ENCODE assay signal across 29 mouse cellular contexts in the genomic region with DNA sequence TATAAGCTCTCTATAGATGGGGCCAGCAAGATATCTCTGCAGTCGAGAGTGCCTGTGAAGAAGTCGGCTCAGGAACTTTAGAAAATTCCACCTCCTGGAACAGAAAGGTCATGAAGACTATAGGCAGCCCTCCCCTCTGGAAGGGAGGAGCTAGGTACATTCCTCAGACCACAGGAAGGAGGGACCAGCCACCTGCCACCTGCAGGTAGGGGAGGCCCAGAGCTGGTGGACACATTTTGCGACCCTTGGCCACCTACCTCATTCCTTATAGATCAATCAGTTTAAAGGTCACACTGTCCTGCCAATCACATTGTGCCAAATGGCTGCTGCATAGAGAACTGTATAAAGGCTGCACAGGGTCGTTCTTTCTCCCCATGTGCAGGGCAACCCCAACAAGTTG. TPM values are rescaled to one million over a fixed set of nuclear protein-coding genes. Genes with fewer than 3 reads are reported as not detected.
A peak's percentile ranks its signal among the peaks of the same experiment; 100 is the strongest.
DNase-seq lines count a peak whose midpoint lies in the region; ATAC-seq and TF ChIP-seq lines count a peak whose summit lies in the region.
"Had no signal": no experiment of that assay in that cellular context is flagged by ENCODE, and none has a peak within 500 bp of the region (broad histone marks: within the 10 kb centered on the region; RNA-seq: fewer than 3 reads in every experiment).

No protein-coding gene starts in this region.

- DNase-seq in heart, adult 11 months: peak; percentile 76
- DNase-seq in heart, postnatal 14 days: no peak
- DNase-seq in lung, adult 2 months: no peak
- DNase-seq in stomach, postnatal 0 days (ENCODE audit: low spot score): peak; percentile 35
- no peak for DNase-seq in spleen, adult 18-20 months
- DNase-seq in gastrocnemius, adult 2 months: no peak
- DNase-seq: cerebellum, adult 9-11 months; gastrocnemius, postnatal 36 days; heart, postnatal 10 days; kidney, postnatal 36 days; lung, postnatal 10 days; midbrain, embryonic 14.5 days had no signal

- no peak overlapping the region for H3K4me2 ChIP-seq in lung, embryonic 16.5 days (ENCODE audit: low read depth, low read length)
- H3K4me2 ChIP-seq in liver, embryonic 12.5 days: no peak overlapping the region
- no peak overlapping the region for H3K4me2 ChIP-seq in stomach, postnatal 0 days (replicated peaks; ENCODE audit: low read depth)
- H3K4me2 ChIP-seq: embryonic facial prominence, embryonic 12.5 days; heart, embryonic 11.5 days; hindbrain, embryonic 13.5 days had no signal

- no peak for TF ChIP-seq POLR2A in lung, adult 2 months (IDR thresholded peaks at IDR 0.05; ENCODE audit: borderline replicate concordance, extremely low read depth, low read depth, low read length)

- ATAC-seq in lung, embryonic 16.5 days (ENCODE audit: low read depth): peak; percentile 68
- ATAC-seq in liver, embryonic 12.5 days: peak; percentile 44; the same call in 1 of the 2 replicates
- peak; percentile 38; the same call in 1 of the 2 replicates for ATAC-seq in stomach, postnatal 0 days (ENCODE audit: low FRiP score, low TSS enrichment)
- ATAC-seq: CD4-positive, CD25-positive, alpha-beta regulatory T cell, adult 4 months; forebrain, embryonic 16.5 days; inflammation-experienced regulatory T-cells, adult 6 months had no signal

- H3K4me1 ChIP-seq in lung, embryonic 16.5 days (replicated peaks; ENCODE audit: control insufficient read depth, insufficient read depth, low read length): peaks cover 15% of the 10 kb centered on the region
- no peaks in the 10 kb centered on the region; the same call in 1 of the 2 replicates for H3K4me1 ChIP-seq in lung, adult 2 months (ENCODE audit: control insufficient read depth, insufficient read depth, low read length)
- H3K4me1 ChIP-seq in liver, embryonic 12.5 days: peaks cover 10% of the 10 kb centered on the region; the same call in 1 of the 2 replicates
- H3K4me1 ChIP-seq in stomach, postnatal 0 days (replicated peaks; ENCODE audit: control insufficient read depth, insufficient read depth): no peaks in the 10 kb centered on the region
- H3K4me1 ChIP-seq: embryonic facial prominence, embryonic 12.5 days; hindbrain, embryonic 13.5 days had no signal

- H3K4me3 ChIP-seq in lung, embryonic 16.5 days (ENCODE audit: low read length): no peak overlapping the region
- H3K4me3 ChIP-seq in lung, adult 2 months (replicated peaks; ENCODE audit: extremely low read depth, low read depth, low read length): no peak overlapping the region
- H3K4me3 ChIP-seq in liver, embryonic 12.5 days: no peak overlapping the region
- no peak overlapping the region for H3K4me3 ChIP-seq in stomach, postnatal 0 days (ENCODE audit: low read depth, low read length)
- no peak overlapping the region for H3K4me3 ChIP-seq in gastrocnemius, adult 2 months
- H3K4me3 ChIP-seq: embryonic facial prominence, embryonic 12.5 days; erythroblast, embryonic 14.5 days; hindbrain, embryonic 13.5 days; megakaryocyte, embryonic 14.5 days had no signal

- TF ChIP-seq CTCF in lung, adult 2 months (IDR thresholded peaks at IDR 0.05; ENCODE audit: insufficient read depth, low read length): no peak
- TF ChIP-seq CTCF in stomach, postnatal 0 days (IDR thresholded peaks at IDR 0.05; ENCODE audit: low read depth): 0 out of 2 replicates have a peak, but pooled peaks have one; percentile 13
- TF ChIP-seq CTCF in gastrocnemius, adult 2 months (IDR thresholded peaks at IDR 0.05): no peak

- no peaks in the 10 kb centered on the region for H3K27me3 ChIP-seq in lung, embryonic 16.5 days (ENCODE audit: control insufficient read depth, insufficient read depth, low read depth, low read length)
- no peaks in the 10 kb centered on the region for H3K27me3 ChIP-seq in liver, embryonic 12.5 days (replicated peaks)
- H3K27me3 ChIP-seq in stomach, postnatal 0 days (ENCODE audit: control insufficient read depth, insufficient read depth, low read length): no peaks in the 10 kb centered on the region
- H3K27me3 ChIP-seq: embryonic facial prominence, embryonic 12.5 days; hindbrain, embryonic 13.5 days; megakaryocyte, embryonic 14.5 days had no signal

- 23% methylated on average over 4 of the region's 4 CpGs for WGBS in lung, embryonic 16.5 days
- 52% methylated on average over 4 of the region's 4 CpGs for WGBS in lung, adult 2 months
- WGBS in liver, embryonic 12.5 days (ENCODE audit: insufficient replicate concordance): 60% methylated on average over 4 of the region's 4 CpGs
- 28% methylated on average over 4 of the region's 4 CpGs for WGBS in stomach, postnatal 0 days

- H3K27ac ChIP-seq in lung, embryonic 16.5 days (ENCODE audit: low read length): peak overlapping the region; percentile 73
- H3K27ac ChIP-seq in liver, embryonic 12.5 days: no peak overlapping the region
- no peak overlapping the region for H3K27ac ChIP-seq in stomach, postnatal 0 days (replicated peaks)
- no peak overlapping the region for H3K27ac ChIP-seq in gastrocnemius, adult 2 months
- H3K27ac ChIP-seq: embryonic facial prominence, embryonic 12.5 days; hindbrain, embryonic 13.5 days had no signal

- H3K9me3 ChIP-seq in lung, embryonic 16.5 days (ENCODE audit: control insufficient read depth, low read length): no peaks in the 10 kb centered on the region
- H3K9me3 ChIP-seq in liver, embryonic 12.5 days (replicated peaks): no peaks in the 10 kb centered on the region
- no peaks in the 10 kb centered on the region for H3K9me3 ChIP-seq in stomach, postnatal 0 days (ENCODE audit: control insufficient read depth, low read length)
- H3K9me3 ChIP-seq: embryonic facial prominence, embryonic 12.5 days; hindbrain, embryonic 13.5 days; megakaryocyte, embryonic 14.5 days had no signal

- H3K9ac ChIP-seq in lung, embryonic 16.5 days (ENCODE audit: low read length): no peak overlapping the region
- H3K9ac ChIP-seq in liver, embryonic 12.5 days: no peak overlapping the region
- H3K9ac ChIP-seq in stomach, postnatal 0 days (ENCODE audit: low read length): no peak overlapping the region
- H3K9ac ChIP-seq: embryonic facial prominence, embryonic 12.5 days; hindbrain, embryonic 13.5 days had no signal

- no peaks in the 10 kb centered on the region for H3K36me3 ChIP-seq in lung, embryonic 16.5 days (ENCODE audit: control insufficient read depth, insufficient read depth, low read length)
- H3K36me3 ChIP-seq in liver, embryonic 12.5 days: no peaks in the 10 kb centered on the region
- no peaks in the 10 kb centered on the region for H3K36me3 ChIP-seq in stomach, postnatal 0 days (ENCODE audit: control insufficient read depth, insufficient read depth, low read length)
- H3K36me3 ChIP-seq: embryonic facial prominence, embryonic 12.5 days; hindbrain, embryonic 13.5 days had no signal

- TF ChIP-seq EP300 in stomach, postnatal 0 days (optimal IDR thresholded peaks at IDR 0.05): no peak

- intact Hi-C loops in heart, postnatal 14 days (cut with DNase I): no loop called here
- intact Hi-C loops in gastrocnemius, adult 2 months (cut with DNase I): loop anchor here (10.0 kb wide), 1 partner anchor 175 kb away; no protein-coding TSS in a partner anchor

RNA-seq across cellular contexts. Expression of a gene that starts 14.1 kb away (rescaled TPM):
- total RNA-seq in heart, postnatal 14 days (2021): not detected
- polyA plus RNA-seq in lung, embryonic 16.5 days (2015; fragmentation: Nextera tagmentation; extraction: Ambion mirVana): 0.10 and 0.38 TPM in 2 replicates
- polyA plus RNA-seq in lung, adult 2 months (2012; rRNA removed): 0.11 TPM in 1 of 2 replicates, not detected in the other
- not detected in 2 replicates for polyA plus RNA-seq in liver, embryonic 12.5 days (2016; fragmentation: Nextera tagmentation; extraction: Ambion mirVana)
- polyA plus RNA-seq in stomach, postnatal 0 days (2015; fragmentation: Nextera tagmentation; extraction: Ambion mirVana): 0.05 TPM in 1 of 2 replicates, not detected in the other
- not detected for total RNA-seq in gastrocnemius, adult 2 months (2021)
- total RNA-seq: adrenal gland, adult 18-20 months; gastrocnemius, postnatal 36 days; heart, postnatal 10 days; layer of hippocampus, postnatal 10 days; left cerebral cortex, adult 8-10 months; MEL had no signal
- polyA plus RNA-seq: embryonic facial prominence, embryonic 12.5 days; erythroblast, embryonic 14.5 days; forebrain, embryonic 16.5 days; heart, embryonic 11.5 days; hindbrain, embryonic 13.5 days; limb, embryonic 11.5 days; midbrain, embryonic 14.5 days; neural tube, embryonic 14.5 days; urinary bladder, adult 2 months had no signal

Comparison
In these comparisons a context has a peak if more than half of its experiments do, and no peak if none do; other contexts are left out.
1. DNase-seq: peak in heart, adult 11 months (single experiment) and stomach, postnatal 0 days (single experiment); none in heart, postnatal 14 days (0 of 2), lung, adult 2 months (single experiment), spleen, adult 18-20 months (0 of 2) and gastrocnemius, adult 2 months (single experiment).
2. Peak in every context shown above with its lines, with median percentiles within 50 percentile points of each other: ATAC-seq.